Mouse (Mus musculus) spleen, adult 2 months (tissue): ENCODE results near the gene Mroh3.

Experiments used
- CTCF ChIP-seq: fragments of 200-500 bp; IDR thresholded peaks from 2 replicates; pipeline ENCODE4 v1.5.1; 2011; ENCODE audit warnings: mild to moderate bottlenecking, inconsistent platforms; ENCODE audit not compliant: insufficient read depth, insufficient read length, insufficient replicate concordance; ENCODE audit errors: extremely low read depth
- POLR2A ChIP-seq: fragments of 200-500 bp; IDR thresholded peaks from 2 replicates; pipeline ENCODE4 v1.6.1; 2011; ENCODE audit warnings: low read depth, low read length, inconsistent platforms

- TF ChIP-seq CTCF (no peak), POLR2A (no peak)
Measured at GRCm38 (mm10) chr1:136136547-136136946, 76.1 kb downstream of the Mroh3 start.
